Mouse (Mus musculus): Measurements from ENCODE around the gene Reln.

Reln gene

GRCm38 (mm10) chr5:22344556-22344975 is at the start of gene Reln:
Gene Reln (minus strand): TSS chr5:22344702.
- peak in 1 of 2 experiments; percentile 37 for DNase-seq

GRCm38 (mm10) chr5:22388502-22388901 is 44.0 kb upstream of the Reln start:
- DNase-seq, result no peak

- DNase-seq, result no peak
Observed at GRCm38 (mm10) chr5:22360510-22360909, 16.0 kb upstream of the Reln start.

GRCm38 (mm10) chr5:22348412-22348811 is 3.9 kb upstream of the Reln start:
- no peak for DNase-seq

GRCm38 (mm10) chr5:22347732-22348131 is 3.2 kb upstream of the Reln start:
- DNase-seq, result no peak

- DNase-seq, result no peak
Observed at GRCm38 (mm10) chr5:22345894-22346635, 1.6 kb upstream of the Reln start.

- DNase-seq, result peak; percentile 8 to 53
Observed at GRCm38 (mm10) chr5:22344976-22345651, 612 bp upstream of the Reln start.

GRCm38 (mm10) chr5:22343843-22344555 is 503 bp downstream of the Reln start:
- DNase-seq, result no peak

GRCm38 (mm10) chr5:22343536-22343842 is 1.0 kb downstream of the Reln start:
- peak in 1 of 2 experiments; percentile 3 for DNase-seq

GRCm38 (mm10) chr5:22342461-22342860 is 2.0 kb downstream of the Reln start:
- DNase-seq, result no peak

- no peak for DNase-seq
Observed at GRCm38 (mm10) chr5:22340991-22341390, 3.5 kb downstream of the Reln start.

- no peak for DNase-seq
Observed at GRCm38 (mm10) chr5:22335408-22335807, 9.1 kb downstream of the Reln start.

GRCm38 (mm10) chr5:22330802-22331201 is 13.7 kb downstream of the Reln start:
- DNase-seq, result peak in 1 of 2 experiments; percentile 25

GRCm38 (mm10) chr5:22328431-22329359 is 15.8 kb downstream of the Reln start:
- no peak for DNase-seq

GRCm38 (mm10) chr5:22327170-22327569 is 17.3 kb downstream of the Reln start:
- peak; percentile 13 to 67 for DNase-seq

- no peak for DNase-seq
Observed at GRCm38 (mm10) chr5:22323801-22324200, 20.7 kb downstream of the Reln start.

GRCm38 (mm10) chr5:22317807-22318206 is 26.7 kb downstream of the Reln start:
- no peak for DNase-seq

- DNase-seq, result no peak
Observed at GRCm38 (mm10) chr5:22316471-22316870, 28.0 kb downstream of the Reln start.

- DNase-seq, result no peak
Observed at GRCm38 (mm10) chr5:22315990-22316389, 28.5 kb downstream of the Reln start.

GRCm38 (mm10) chr5:22312995-22313394 is 31.5 kb downstream of the Reln start:
- DNase-seq, result no peak

GRCm38 (mm10) chr5:22311046-22311445 is 33.5 kb downstream of the Reln start:
- DNase-seq, result no peak

GRCm38 (mm10) chr5:22309001-22309400 is 35.5 kb downstream of the Reln start:
- no peak for DNase-seq

GRCm38 (mm10) chr5:22307853-22308252 is 36.6 kb downstream of the Reln start:
- no peak for DNase-seq
